Mouse (Mus musculus) heart, adult 9 months (tissue): ENCODE measurements around the gene Stac3.

Experiments
- DNase-seq, 2 experiments: peaks; one replicate each; pipeline ENCODE4 v3.0.0; 2022; ENCODE audit warnings: low spot score in 2 of 2

Stac3 gene

GRCm38 (mm10) chr10:127500894-127501893 is at the start of gene Stac3:
Gene Stac3, plus strand, starts transcription at chr10:127501686.
- no peak for DNase-seq

GRCm38 (mm10) chr10:127453701-127454100 is 47.8 kb upstream of the Stac3 start:
- DNase-seq = no peak

- no peak for DNase-seq
Observed at GRCm38 (mm10) chr10:127462411-127463096, 38.9 kb upstream of the Stac3 start.

- no peak for DNase-seq
Observed at GRCm38 (mm10) chr10:127471281-127471988, 30.1 kb upstream of the Stac3 start.

- no peak for DNase-seq
Observed at GRCm38 (mm10) chr10:127472722-127473121, 28.8 kb upstream of the Stac3 start.

- DNase-seq = no peak
Observed at GRCm38 (mm10) chr10:127475175-127475574, 26.3 kb upstream of the Stac3 start.

- DNase-seq = no peak
Observed at GRCm38 (mm10) chr10:127476541-127476940, 24.9 kb upstream of the Stac3 start.

GRCm38 (mm10) chr10:127477301-127477700 is 24.2 kb upstream of the Stac3 start:
- no peak for DNase-seq

GRCm38 (mm10) chr10:127479131-127479530 is 22.4 kb upstream of the Stac3 start:
- no peak for DNase-seq

GRCm38 (mm10) chr10:127480833-127481813 is 20.4 kb upstream of the Stac3 start:
- peak; percentile 51 for DNase-seq

- no peak for DNase-seq
Observed at GRCm38 (mm10) chr10:127485235-127485634, 16.3 kb upstream of the Stac3 start.

GRCm38 (mm10) chr10:127488856-127489255 is 12.6 kb upstream of the Stac3 start:
- DNase-seq = no peak

GRCm38 (mm10) chr10:127490160-127491127 is 11.0 kb upstream of the Stac3 start:
- no peak for DNase-seq

- no peak for DNase-seq
Observed at GRCm38 (mm10) chr10:127491128-127491512, 10.4 kb upstream of the Stac3 start.

GRCm38 (mm10) chr10:127492118-127492517 is 9.4 kb upstream of the Stac3 start:
- no peak for DNase-seq

GRCm38 (mm10) chr10:127496156-127496555 is 5.3 kb upstream of the Stac3 start:
- no peak for DNase-seq

- DNase-seq = no peak
Observed at GRCm38 (mm10) chr10:127499516-127499915, 2.0 kb upstream of the Stac3 start.

GRCm38 (mm10) chr10:127500042-127500441 is 1.4 kb upstream of the Stac3 start:
- no peak for DNase-seq

GRCm38 (mm10) chr10:127508239-127508638 is 6.8 kb downstream of the Stac3 start:
- peak in 1 of 2 experiments; percentile 35 for DNase-seq
